ENCODE assay signal across 7 mouse cellular contexts in genomic region chr7:118712228-118713173, GRCm38 (mm10). TPM values are rescaled to one million over a fixed set of nuclear protein-coding genes. Genes with fewer than 3 reads are reported as not detected.
DNase-seq lines count a peak whose midpoint lies in the region; ATAC-seq lines count a peak whose summit lies in the region.

Gene Ccp110, plus strand, starts transcription at chr7:118712552.

- no peaks in the 10 kb centered on the region for H3K27me3 ChIP-seq in limb, embryonic 10.5 days (ENCODE audit: low read depth, poor library complexity, severe bottlenecking)
- no peaks in the 10 kb centered on the region for H3K27me3 ChIP-seq in midbrain, embryonic 13.5 days

- no peaks in the 10 kb centered on the region for H3K9me3 ChIP-seq in limb, embryonic 10.5 days (replicated peaks)
- no peaks in the 10 kb centered on the region for H3K9me3 ChIP-seq in midbrain, embryonic 13.5 days

- H3K4me3 ChIP-seq in limb, embryonic 10.5 days: peak within 1 kb of the TSS; percentile 91
- peak within 1 kb of the TSS; percentile 77 for H3K4me3 ChIP-seq in midbrain, embryonic 13.5 days (replicated peaks)

- H3K4me2 ChIP-seq in midbrain, embryonic 13.5 days (replicated peaks): peak within 1 kb of the TSS; percentile 67

- under 1% methylated on average over 48 of the region's 48 CpGs for WGBS in limb, embryonic 10.5 days
- WGBS in midbrain, embryonic 13.5 days: 1% methylated on average over 48 of the region's 48 CpGs

- H3K9ac ChIP-seq in midbrain, embryonic 13.5 days (replicated peaks): peak within 1 kb of the TSS; percentile 83

- H3K36me3 ChIP-seq in limb, embryonic 10.5 days: peaks cover 25% of the 10 kb centered on the region
- peaks cover 5% of the 10 kb centered on the region for H3K36me3 ChIP-seq in midbrain, embryonic 13.5 days

- H3K27ac ChIP-seq in limb, embryonic 10.5 days: peak within 1 kb of the TSS; percentile 83
- H3K27ac ChIP-seq in midbrain, embryonic 13.5 days: peak within 1 kb of the TSS; percentile 79

- peak; percentile 99 for ATAC-seq in granulocyte monocyte progenitor cell, adult 5-6 weeks (replicated peaks; ENCODE audit: poor library complexity, severe bottlenecking)
- ATAC-seq in midbrain, embryonic 13.5 days: peak; percentile 98

- peaks cover 11% of the 10 kb centered on the region for H3K4me1 ChIP-seq in limb, embryonic 10.5 days
- peaks cover 15% of the 10 kb centered on the region for H3K4me1 ChIP-seq in midbrain, embryonic 13.5 days (replicated peaks)

- peak; percentile 97 for DNase-seq in adrenal gland, adult 8-10 months
- DNase-seq in embryo, embryonic 9.5 days (ENCODE audit: extremely low spot score): peak; percentile 90
- peak; percentile 96 for DNase-seq in kidney, adult 11 months
- peak; percentile 92 for DNase-seq in limb, embryonic 10.5 days (ENCODE audit: low spot score)
- peak; percentile 89 for DNase-seq in spleen, adult 12 weeks (ENCODE audit: low spot score)

RNA-seq across cellular contexts. Expression of gene Ccp110, which starts in this region (rescaled TPM):
- 10 to 100 TPM in 2 of 4 experiments, 1 to 10 TPM in 2; 6.3 to 11.2 (median 8.3) TPM for total RNA-seq in adrenal gland, adult 8-10 months (2022)
- 14.8 and 26.8 TPM in 2 replicates for total RNA-seq in granulocyte monocyte progenitor cell, adult 5-6 weeks (2014; fragmentation: Nextera tagmentation)
- 19.8 and 20.7 TPM in 2 replicates for total RNA-seq in granulocyte monocyte progenitor cell, adult 5-6 weeks (2017)
- 27.8 and 35.1 TPM in 2 replicates for polyA plus RNA-seq in limb, embryonic 10.5 days (2016; fragmentation: Nextera tagmentation; extraction: Ambion mirVana)
- polyA plus RNA-seq in midbrain, embryonic 13.5 days (2015; fragmentation: Nextera tagmentation; extraction: Ambion mirVana): 35.9 and 37.4 TPM in 2 replicates

Comparison
In these comparisons a context has a peak if more than half of its experiments do, and no peak if none do; other contexts are left out.
1. Peak in every context shown above with its lines: DNase-seq, ATAC-seq, H3K4me3 ChIP-seq and H3K27ac ChIP-seq.